1 mouse cellular context compared by ENCODE assay signal in the genomic region with DNA sequence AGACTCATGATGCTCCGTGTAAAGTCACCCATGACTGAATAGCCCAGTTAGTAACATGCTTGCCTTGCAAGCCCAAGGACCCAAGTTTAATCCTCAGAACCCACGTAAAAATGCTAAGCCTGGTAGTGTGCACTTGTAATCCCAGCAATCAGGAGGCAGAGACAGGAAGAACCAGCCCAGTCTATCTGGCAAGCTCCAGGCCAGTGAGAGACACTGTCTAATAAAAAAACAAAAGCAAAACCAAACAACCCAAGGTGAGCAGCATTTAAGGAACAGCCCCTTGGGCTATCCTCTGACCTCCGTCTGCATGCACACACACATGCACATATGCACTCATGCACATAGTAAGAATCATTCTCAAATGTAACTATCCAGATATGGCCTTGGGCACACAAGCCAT.
TF ChIP-seq lines count a peak whose summit lies in the region.

No protein-coding gene starts in this region.

TF ChIP-seq in MEL, 35 proteins besides CTCF, POLR2A, EP300 and RAD21:
- TF ChIP-seq TAL1 (IDR thresholded peaks at IDR 0.05; ENCODE audit: low read length) (0 out of 2 replicates have a peak, but pooled peaks have one; percentile 1), NELFE (IDR thresholded peaks at IDR 0.05; ENCODE audit: low read depth, low read length) (no peak), TBP (IDR thresholded peaks at IDR 0.05; ENCODE audit: low read depth, low read length) (no peak)
